9 mouse cellular contexts compared by ENCODE assay signal in the genomic region with DNA sequence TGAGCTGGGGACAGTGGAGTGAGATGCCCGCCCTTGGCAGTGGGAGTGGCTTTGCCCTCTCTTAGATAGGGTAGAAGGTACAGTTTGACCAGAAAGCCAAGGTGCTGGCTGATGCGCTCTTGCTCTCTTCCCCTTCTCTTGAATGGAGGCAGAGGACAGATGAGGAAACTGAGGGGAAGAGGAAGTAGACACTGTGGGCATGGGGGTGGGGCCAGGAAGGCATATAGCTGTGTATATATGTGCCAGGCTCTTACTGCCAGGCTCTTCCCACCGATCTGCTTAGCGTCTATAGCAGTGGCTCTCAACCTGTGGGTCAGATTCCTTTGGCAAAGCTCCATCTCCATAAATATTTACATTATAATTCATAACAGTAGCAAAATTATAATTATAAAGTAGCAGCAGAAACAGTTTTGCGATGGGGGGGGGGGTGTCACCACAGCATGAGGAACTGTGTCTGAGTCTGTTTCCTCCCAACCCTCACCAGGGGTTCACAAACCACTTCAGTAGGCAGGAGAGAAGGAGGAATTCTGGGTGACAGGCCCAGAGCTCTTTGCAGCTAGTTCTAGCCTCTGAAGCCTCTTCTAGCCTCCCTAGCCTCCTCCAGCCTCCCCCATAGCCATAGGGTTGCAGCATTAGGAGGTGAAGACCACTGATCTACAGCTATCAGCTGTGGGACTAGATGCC. TPM values are rescaled to one million over a fixed set of nuclear protein-coding genes. Genes with fewer than 3 reads are reported as not detected.
DNase-seq lines count a peak whose midpoint lies in the region; ATAC-seq and TF ChIP-seq lines count a peak whose summit lies in the region.
"Had no signal": no experiment of that assay in that cellular context is flagged by ENCODE, and none has a peak within 500 bp of the region (broad histone marks: within the 10 kb centered on the region; RNA-seq: fewer than 3 reads in every experiment).

No protein-coding gene starts in this region.

- no peak overlapping the region for H3K9ac ChIP-seq in liver, embryonic 11.5 days (ENCODE audit: low read depth, low read length)
- H3K9ac ChIP-seq in MEL (ENCODE audit: control insufficient read depth, low read depth, low read length, poor library complexity, severe bottlenecking) = peak overlapping the region; percentile 6; the same call in 1 of the 2 replicates
- H3K9ac ChIP-seq in lung, embryonic 14.5 days = no peak overlapping the region
- H3K9ac ChIP-seq in neural tube, embryonic 15.5 days (replicated peaks) = no peak overlapping the region
- H3K9ac ChIP-seq: embryonic facial prominence, embryonic 12.5 days had no signal

- H3K4me3 ChIP-seq in liver, embryonic 11.5 days (ENCODE audit: low read depth, low read length) = no peak overlapping the region
- H3K4me3 ChIP-seq in MEL (ENCODE audit: control insufficient read depth in 1 of 2, insufficient read depth in 1 of 2, low read depth in 2 of 2, low read length in 2 of 2) = no peak overlapping the region
- no peak overlapping the region for H3K4me3 ChIP-seq in lung, embryonic 14.5 days (ENCODE audit: low read depth, low read length)
- H3K4me3 ChIP-seq in neural tube, embryonic 15.5 days (replicated peaks) = no peak overlapping the region
- H3K4me3 ChIP-seq: embryonic facial prominence, embryonic 12.5 days had no signal

- WGBS in liver, embryonic 11.5 days = 67% methylated on average over 5 of the region's 5 CpGs
- 39% methylated on average over 5 of the region's 5 CpGs for WGBS in lung, embryonic 14.5 days
- 89% methylated on average over 5 of the region's 5 CpGs for WGBS in neural tube, embryonic 15.5 days

- TF ChIP-seq POLR2A in MEL (IDR thresholded peaks at IDR 0.05; ENCODE audit: control insufficient read depth in 1 of 2, insufficient read depth in 1 of 2, low read depth in 1 of 2, low read length in 2 of 2, poor library complexity in 1 of 2) = no peak

- H3K36me3 ChIP-seq in liver, embryonic 11.5 days (ENCODE audit: control insufficient read depth, insufficient read depth, low read length) = no peaks in the 10 kb centered on the region
- H3K36me3 ChIP-seq in MEL (ENCODE audit: control insufficient read depth in 1 of 2, insufficient read depth in 2 of 2, low read length in 2 of 2) = peaks cover 0 to 3% of the 10 kb centered on the region in 2 experiments; a peak in 2 of 4 replicates
- H3K36me3 ChIP-seq in lung, embryonic 14.5 days (ENCODE audit: insufficient read depth) = no peaks in the 10 kb centered on the region
- H3K36me3 ChIP-seq in neural tube, embryonic 15.5 days = no peaks in the 10 kb centered on the region
- H3K36me3 ChIP-seq: embryonic facial prominence, embryonic 12.5 days had no signal

- no peak overlapping the region for H3K4me2 ChIP-seq in liver, embryonic 11.5 days
- no peak overlapping the region for H3K4me2 ChIP-seq in lung, embryonic 14.5 days
- H3K4me2 ChIP-seq in neural tube, embryonic 15.5 days = no peak overlapping the region
- H3K4me2 ChIP-seq: embryonic facial prominence, embryonic 12.5 days had no signal

- DNase-seq in liver (peak; percentile 18), MEL (ENCODE audit: low read depth, low spot score) (peak; percentile 76)
- no peak for DNase-seq in liver, embryonic 11.5 days (ENCODE audit: low spot score)
- DNase-seq in lung, embryonic 14.5 days = peak; percentile 54
- DNase-seq in layer of hippocampus, adult 18-20 months (ENCODE audit: low spot score in 2 of 2) = no peak
- no peak for DNase-seq in retina, postnatal 1 day
- no peak for DNase-seq in kidney, postnatal 4 days

- ATAC-seq in liver, embryonic 11.5 days (replicated peaks; ENCODE audit: low FRiP score) = no peak
- ATAC-seq in lung, embryonic 14.5 days (ENCODE audit: insufficient read depth) = no peak
- ATAC-seq in neural tube, embryonic 15.5 days (ENCODE audit: low FRiP score) = 0 out of 2 replicates have a peak, but pooled peaks have one; percentile 11

- TF ChIP-seq CTCF in MEL (IDR thresholded peaks at IDR 0.05 in 2 of 3, conservative IDR thresholded peaks at IDR 0.05 in 1 of 3; ENCODE audit: control insufficient read depth in 1 of 3, insufficient read depth in 1 of 3, low read depth in 2 of 3, low read length in 3 of 3, poor library complexity in 1 of 3, severe bottlenecking in 1 of 3) = no peak
- TF ChIP-seq CTCF in lung, embryonic 14.5 days (IDR thresholded peaks at IDR 0.05; ENCODE audit: low read depth) = no peak

- H3K79me2 ChIP-seq in MEL (ENCODE audit: control insufficient read depth, insufficient read depth, low read length, poor library complexity) = no peaks in the 10 kb centered on the region

- TF ChIP-seq EP300 in MEL (IDR thresholded peaks at IDR 0.05; ENCODE audit: low read depth in 1 of 2, low read length in 2 of 2) = no peak

- no peaks in the 10 kb centered on the region for H3K27me3 ChIP-seq in liver, embryonic 11.5 days (replicated peaks; ENCODE audit: control insufficient read depth, insufficient read depth, low read length)
- peaks cover 0 to 3% of the 10 kb centered on the region in 2 experiments; a peak in 2 of 4 replicates for H3K27me3 ChIP-seq in MEL (ENCODE audit: control insufficient read depth in 1 of 2, insufficient read depth in 2 of 2, low read length in 2 of 2)
- H3K27me3 ChIP-seq in lung, embryonic 14.5 days (ENCODE audit: insufficient read depth, low read length) = no peaks in the 10 kb centered on the region
- no peaks in the 10 kb centered on the region for H3K27me3 ChIP-seq in neural tube, embryonic 15.5 days (replicated peaks)
- H3K27me3 ChIP-seq: embryonic facial prominence, embryonic 12.5 days had no signal

- no peak overlapping the region for H3K27ac ChIP-seq in liver, embryonic 11.5 days (ENCODE audit: low read depth, low read length)
- H3K27ac ChIP-seq in MEL (ENCODE audit: control insufficient read depth, low read depth, low read length) = no peak overlapping the region
- no peak overlapping the region for H3K27ac ChIP-seq in lung, embryonic 14.5 days (ENCODE audit: low read depth)
- no peak overlapping the region for H3K27ac ChIP-seq in neural tube, embryonic 15.5 days (replicated peaks)
- H3K27ac ChIP-seq: embryonic facial prominence, embryonic 12.5 days had no signal

- no peak for TF ChIP-seq RAD21 in MEL (IDR thresholded peaks at IDR 0.05; ENCODE audit: low read depth, low read length)

- peaks cover 10% of the 10 kb centered on the region; the same call in 1 of the 2 replicates for H3K4me1 ChIP-seq in liver, embryonic 11.5 days (replicated peaks; ENCODE audit: control insufficient read depth, insufficient read depth, low read length)
- H3K4me1 ChIP-seq in MEL (ENCODE audit: control insufficient read depth in 1 of 2, insufficient read depth in 2 of 2, low read length in 2 of 2) = peaks cover 3 to 18% of the 10 kb centered on the region in 2 experiments; a peak in 3 of 4 replicates
- H3K4me1 ChIP-seq in lung, embryonic 14.5 days (ENCODE audit: insufficient read depth) = no peaks in the 10 kb centered on the region
- H3K4me1 ChIP-seq in neural tube, embryonic 15.5 days = peaks cover 33% of the 10 kb centered on the region

- no peaks in the 10 kb centered on the region for H3K9me3 ChIP-seq in liver, embryonic 11.5 days (ENCODE audit: control insufficient read depth, low read length)
- H3K9me3 ChIP-seq in MEL (replicated peaks; ENCODE audit: insufficient read depth, low read length) = no peaks in the 10 kb centered on the region
- 0 out of 2 replicates have a peak, but pooled peaks cover 3% of the 10 kb centered on the region for H3K9me3 ChIP-seq in lung, embryonic 14.5 days (ENCODE audit: low read depth, low read length)
- H3K9me3 ChIP-seq in neural tube, embryonic 15.5 days (replicated peaks) = no peaks in the 10 kb centered on the region
- H3K9me3 ChIP-seq: embryonic facial prominence, embryonic 12.5 days had no signal

TF ChIP-seq in MEL, 35 proteins besides CTCF, POLR2A, EP300 and RAD21:
- TF ChIP-seq ELF1 (IDR thresholded peaks at IDR 0.05; ENCODE audit: low read depth, low read length) (peak; percentile 34; the same call in 1 of the 2 replicates), HCFC1 (IDR thresholded peaks at IDR 0.05; ENCODE audit: low read depth, low read length) (no peak), NELFE (IDR thresholded peaks at IDR 0.05; ENCODE audit: low read depth, low read length) (peak; percentile 35; the same call in 1 of the 2 replicates)

RNA-seq across cellular contexts. Expression of gene Lrp8, which starts 24.9 kb away (rescaled TPM):
- 5.3 and 5.9 TPM in 2 replicates for polyA plus RNA-seq in liver, embryonic 11.5 days (2014; fragmentation: Nextera tagmentation; extraction: Ambion mirVana)
- 20.6 and 25.2 TPM in 2 replicates for total RNA-seq in MEL (2012; rRNA removed)
- polyA plus RNA-seq in MEL (2012; ENCODE audit: insufficient read depth in 1 of 2, insufficient read length in 2 of 2, low read depth in 1 of 2, low replicate concordance in 2 of 2, missing spikeins in 1 of 2) = 10 to 100 TPM in 1 of 2 experiments, not detected in 1; 33.2 TPM
- polyA plus RNA-seq in lung, embryonic 14.5 days (2014; fragmentation: Nextera tagmentation; extraction: Ambion mirVana) = 1.2 and 1.9 TPM in 2 replicates
- 48.8 and 62.8 TPM in 2 replicates for polyA plus RNA-seq in neural tube, embryonic 15.5 days (2015; fragmentation: Nextera tagmentation; extraction: Ambion mirVana)
- 10 to 100 TPM; 87.2 to 98.0 TPM for total RNA-seq in layer of hippocampus, adult 18-20 months (2021)

Comparison
In these comparisons a context has a peak if more than half of its experiments do, and no peak if none do; other contexts are left out.
1. DNase-seq: peak in liver (single experiment), MEL (single experiment) and lung, embryonic 14.5 days (single experiment); none in liver, embryonic 11.5 days (single experiment), layer of hippocampus, adult 18-20 months (0 of 2), retina, postnatal 1 day (single experiment) and kidney, postnatal 4 days (0 of 2).